Mouse (Mus musculus) heart, postnatal 0 days (tissue): ENCODE measurements around the gene Itpr1. TPM values are rescaled to one million over a fixed set of nuclear protein-coding genes. Genes with fewer than 3 reads are reported as not detected.

Source experiments
- ATAC-seq: fragments of 200-750 bp; cut with Nextera tagmentation; 2 replicates; pipeline ENCODE4 v1.8.0; 2017; ENCODE audit warnings: low read depth, moderate number of reproducible peaks, moderate library complexity; ENCODE audit not compliant: insufficient read depth
- DNase-seq: peaks from one replicate; pipeline ENCODE4 v3.0.0-alpha.2; 2016; ENCODE audit warnings: low spot score
- H3K27ac ChIP-seq: fragments of 300-500 bp; sonication (generic); 2 replicates; pipeline ENCODE4 v1.5.1; 2014; ENCODE audit warnings: low read depth, mild to moderate bottlenecking
- H3K27me3 ChIP-seq: fragments of 300-500 bp; sonication (generic); 2 replicates; pipeline ENCODE4 v1.6.1; 2014; ENCODE audit warnings: low read length, mixed read lengths; ENCODE audit not compliant: control insufficient read depth, insufficient read depth
- H3K36me3 ChIP-seq: fragments of 300-500 bp; sonication (generic); replicated peaks from 2 replicates; pipeline ENCODE4 v1.6.1; 2014; ENCODE audit warnings: low read length, mixed read lengths; ENCODE audit not compliant: control insufficient read depth, insufficient read depth
- H3K4me1 ChIP-seq: fragments of 300-500 bp; sonication (generic); 2 replicates; pipeline ENCODE4 v1.6.1; 2014; ENCODE audit warnings: antibody characterized with exemption; ENCODE audit not compliant: control insufficient read depth, insufficient read depth
- H3K4me2 ChIP-seq: fragments of 300-500 bp; sonication (generic); 2 replicates; pipeline ENCODE4 v1.6.1; 2014; ENCODE audit warnings: low read depth, mild to moderate bottlenecking, low read length, moderate library complexity
- H3K4me3 ChIP-seq: fragments of 300-500 bp; sonication (generic); 2 replicates; pipeline ENCODE4 v1.5.1; 2014; ENCODE audit warnings: low read depth, low read length
- H3K9ac ChIP-seq: fragments of 300-500 bp; sonication (generic); replicated peaks from 2 replicates; pipeline ENCODE4 v1.6.1; 2014; ENCODE audit warnings: low read depth, low read length, mixed read lengths
- H3K9me3 ChIP-seq: fragments of 300-500 bp; sonication (generic); replicated peaks from 2 replicates; pipeline ENCODE4 v1.6.1; 2016; ENCODE audit warnings: low read length; ENCODE audit not compliant: control insufficient read depth
- CTCF ChIP-seq: IDR thresholded peaks from 2 replicates; pipeline ENCODE4 v1.5.1; 2016; ENCODE audit warnings: antibody characterized with exemption, control low read depth, low read depth
- EP300 ChIP-seq: IDR thresholded peaks from 2 replicates; pipeline ENCODE4 v1.6.1; 2016; ENCODE audit warnings: antibody characterized with exemption, low read depth
- whole genome bisulfite sequencing: fragments of 180-500 bp; shearing (Covaris S2); extraction: QIAGEN DNeasy Blood & Tissue Kit; methylation state at CpG from one replicate; pipeline ENCODE4 v1.1.7; 2014; 5-methylcytosine and 5-hydroxymethylcytosine counted together
- polyA plus RNA-seq: library from polyadenylated mRNA; unstranded; fragments of >200 nt; fragmentation: Nextera tagmentation; extraction: Ambion mirVana; gene quantifications from 2 replicates; pipeline ENCODE4 v1.2.1, GENCODE M21; 2015
- total RNA-seq: library from RNA; depleted of rRNA; stranded (reverse); fragments of >200 nt; gene quantifications from 2 replicates; pipeline ENCODE4 v1.2.3, GENCODE M21; 2014; ENCODE audit warnings: low replicate concordance

Gene Itpr1
- total and polyA plus RNA-seq, 2 experiments from 2014 or later: 7.1 to 22.2 TPM

- no peaks in the 10 kb centered on the region for H3K4me1 ChIP-seq
- no peak overlapping the region for H3K27ac ChIP-seq
- H3K9me3 ChIP-seq: no peaks in the 10 kb centered on the region
- no peak overlapping the region for H3K4me3 ChIP-seq
- TF ChIP-seq CTCF (no peak), EP300 (no peak)
- H3K4me2 ChIP-seq: no peak overlapping the region
- H3K9ac ChIP-seq: no peak overlapping the region
- H3K36me3 ChIP-seq: no peaks in the 10 kb centered on the region
- ATAC-seq: no peak
- WGBS: 75% methylated on average over 4 of the region's 4 CpGs
- DNase-seq: no peak
- H3K27me3 ChIP-seq: no peaks in the 10 kb centered on the region
Observed at GRCm38 (mm10) chr6:108206145-108206544, 6.8 kb upstream of the Itpr1 start.

GRCm38 (mm10) chr6:108206914-108207566 is 5.9 kb upstream of the Itpr1 start:
- H3K4me1 ChIP-seq: peaks cover 4% of the 10 kb centered on the region; the same call in 1 of the 2 replicates
- no peak for TF ChIP-seq CTCF
- no peak for TF ChIP-seq EP300
- H3K36me3 ChIP-seq: no peaks in the 10 kb centered on the region
- no peak overlapping the region for H3K27ac ChIP-seq
- DNase-seq (no peak), ATAC-seq (no peak)
- H3K4me3 ChIP-seq: no peak overlapping the region
- WGBS: 68% methylated on average over 5 of the region's 5 CpGs
- H3K9me3 ChIP-seq: no peaks in the 10 kb centered on the region
- H3K9ac ChIP-seq: no peak overlapping the region
- no peaks in the 10 kb centered on the region for H3K27me3 ChIP-seq
- no peak overlapping the region for H3K4me2 ChIP-seq

- WGBS: under 1% methylated on average over 36 of the region's 36 CpGs
- Histone ChIP-seq H3K27me3 (no peaks in the 10 kb centered on the region), H3K4me1 (peaks cover 25% of the 10 kb centered on the region), H3K9me3 (no peaks in the 10 kb centered on the region), H3K4me3 (peak overlapping the region; percentile 84), H3K36me3 (no peaks in the 10 kb centered on the region), H3K27ac (peak overlapping the region; percentile 82), H3K9ac (peak overlapping the region; percentile 66), H3K4me2 (peak overlapping the region; percentile 94)
- ATAC-seq (peak; percentile 20; the same call in 1 of the 2 replicates), DNase-seq (peak; percentile 42)
- TF ChIP-seq EP300 (no peak), CTCF (no peak)
Observed at GRCm38 (mm10) chr6:108211896-108212880, 708 bp upstream of the Itpr1 start.

GRCm38 (mm10) chr6:108213481-108214293 is 791 bp downstream of the Itpr1 start:
- WGBS: 1% methylated on average over 27 of the region's 29 CpGs
- ATAC-seq (no peak), DNase-seq (peak; percentile 51)

More at GRCm38 (mm10) chr6:108213481-108214293, 791 bp downstream of the Itpr1 start:
- H3K36me3 ChIP-seq: no peaks in the 10 kb centered on the region
- H3K4me1 ChIP-seq: peaks cover 29% of the 10 kb centered on the region
- H3K27me3 ChIP-seq: no peaks in the 10 kb centered on the region
- H3K9me3 ChIP-seq: no peaks in the 10 kb centered on the region
- H3K4me3 ChIP-seq: peak overlapping the region; percentile 84
- peak overlapping the region; percentile 74 for H3K9ac ChIP-seq
- TF ChIP-seq CTCF (no peak), EP300 (no peak)
- H3K27ac ChIP-seq: peak overlapping the region; percentile 82
- peak overlapping the region; percentile 94 for H3K4me2 ChIP-seq
